Mouse (Mus musculus) bone marrow macrophage, adult 2 months (primary cell): ENCODE results near the gene Obp2b.

ENCODE experiments used
- CTCF ChIP-seq: IDR thresholded peaks from 2 replicates; pipeline ENCODE4 v1.5.1; 2012; ENCODE audit warnings: low read depth, mild to moderate bottlenecking, low read length, moderate library complexity
- POLR2A ChIP-seq: IDR thresholded peaks from 2 replicates; pipeline ENCODE4 v1.6.1; 2012; ENCODE audit warnings: mild to moderate bottlenecking, low read depth, low read length, borderline replicate concordance

DNA sequence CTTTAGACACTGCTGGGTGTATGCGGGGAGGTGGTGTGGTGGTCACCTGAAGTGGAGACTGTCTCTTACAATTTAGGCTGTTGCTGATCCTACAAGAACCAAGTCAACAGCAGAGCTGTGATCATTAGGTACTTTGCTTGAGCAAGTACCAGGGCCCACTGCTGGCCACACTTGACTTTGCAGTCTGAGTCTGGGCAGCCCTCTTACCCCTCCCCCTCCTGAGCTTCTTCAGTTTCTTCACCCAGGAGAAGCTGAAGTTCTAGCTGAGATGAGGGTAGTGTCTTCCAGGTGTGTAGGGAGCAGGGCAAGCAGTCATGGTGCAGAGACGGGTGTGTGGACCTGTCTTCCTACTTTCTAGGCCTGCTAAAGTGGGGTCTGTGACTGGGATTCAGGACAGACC is 28.7 kb upstream of the Obp2b start:
- TF ChIP-seq CTCF (0 out of 2 replicates have a peak, but pooled peaks have one; percentile 16), POLR2A (no peak)
